Mouse (Mus musculus) C2C12 (cell line): ENCODE measurements around the gene Mydgf. TPM values are rescaled to one million over a fixed set of nuclear protein-coding genes. Genes with fewer than 3 reads are reported as not detected.
A peak's percentile ranks its signal among the peaks of the same experiment; 100 is the strongest.

Experiments
- H3K27me3 ChIP-seq: one replicate; pipeline ENCODE4 v1.6.1; 2011; ENCODE audit not compliant: control insufficient read depth, insufficient read depth, insufficient read length
- H3K36me3 ChIP-seq: one replicate; pipeline ENCODE4 v1.6.1; 2011; ENCODE audit not compliant: control insufficient read depth, insufficient read depth
- H3K4me3 ChIP-seq: one replicate; pipeline ENCODE4 v1.5.1; 2011; ENCODE audit warnings: mild to moderate bottlenecking, control low read depth; ENCODE audit not compliant: poor library complexity, insufficient read depth, severe bottlenecking
- H3K79me2 ChIP-seq: one replicate; pipeline ENCODE4 v1.6.1; 2011; ENCODE audit not compliant: control insufficient read depth, insufficient read depth
- H3K79me3 ChIP-seq: one replicate; pipeline ENCODE4 v1.6.1; 2011; ENCODE audit warnings: low read depth, control low read depth
- H3ac ChIP-seq: one replicate; pipeline ENCODE3; 2011; ENCODE audit warnings: low read depth; ENCODE audit not compliant: control insufficient read depth, insufficient read length
- CEBPB ChIP-seq: IDR thresholded peaks from one replicate; pipeline ENCODE4 v1.6.1; 2011; ENCODE audit warnings: low read depth, mild to moderate bottlenecking, control low read depth, moderate library complexity
- CTCF ChIP-seq: IDR thresholded peaks from one replicate; pipeline ENCODE4 v1.5.1; 2011; ENCODE audit not compliant: control insufficient read depth, insufficient read depth, insufficient read length
- FOSL1 ChIP-seq: IDR thresholded peaks from one replicate; pipeline ENCODE4 v1.8.0; 2011; ENCODE audit warnings: mild to moderate bottlenecking, low read length; ENCODE audit not compliant: poor library complexity, insufficient read depth, severe bottlenecking
- MAX ChIP-seq: IDR thresholded peaks from one replicate; pipeline ENCODE4 v1.6.1; 2011; ENCODE audit warnings: mild to moderate bottlenecking, control low read depth
- MYOD1 ChIP-seq: IDR thresholded peaks from one replicate; pipeline ENCODE4 v1.6.1; 2011; ENCODE audit warnings: low read depth; ENCODE audit not compliant: control insufficient read depth, insufficient read length
- MYOG ChIP-seq: IDR thresholded peaks from one replicate; pipeline ENCODE4 v1.6.1; 2011; ENCODE audit not compliant: control insufficient read depth, insufficient read length; ENCODE audit errors: extremely low read depth
- USF1 ChIP-seq: IDR thresholded peaks from one replicate; pipeline ENCODE4 v1.6.1; 2011; ENCODE audit warnings: low read depth, mild to moderate bottlenecking, control low read depth, moderate library complexity
- long read RNA-seq, 2 experiments: library from polyadenylated mRNA; unstranded; transcript quantifications; one replicate each; pipeline ENCODE4 v2.0.0; 2019 to 2020
- polyA plus RNA-seq: library from polyadenylated mRNA; unstranded; fragments of >200 nt; fragmentation: generic; extraction: Trizol; gene quantifications from one replicate; pipeline ENCODE4 v1.2.1, GENCODE M21; 2012; ENCODE audit warnings: missing spikeins

Mydgf gene
- polyA plus RNA-seq: 106 TPM
- long read RNA-seq, experiment 1, transcript Mydgf-201 (6 exons, 1,710 nt): major isoform, 181 of 202 reads
- long read RNA-seq, experiment 1, partial matches to known transcripts: 6 of 202 reads
- long read RNA-seq, experiment 1, other reads (novel, unspliced or antisense): 15 of 202 reads
- long read RNA-seq, experiment 2, transcript Mydgf-201 (6 exons, 1,710 nt): major isoform, 142 of 146 reads
- long read RNA-seq, experiment 2, partial matches to known transcripts: 1 of 146 reads
- long read RNA-seq, experiment 2, other reads (novel, unspliced or antisense): 3 of 146 reads

- Histone ChIP-seq H3K27me3 (no peaks in the 10 kb centered on the region), H3K79me2 (peaks cover 24% of the 10 kb centered on the region), H3K36me3 (peaks cover 45% of the 10 kb centered on the region), H3ac (peak within 1 kb of the TSS; percentile 95), H3K79me3 (peaks cover 5% of the 10 kb centered on the region), H3K4me3 (peak within 1 kb of the TSS; percentile 98)
- TF ChIP-seq USF1 (peak; percentile 97), MAX (peak; percentile 66), CEBPB (no peak), MYOG (no peak)
These were observed at the start of gene Mydgf for GRCm38 (mm10) chr17:56183658-56184103. Gene Mydgf, minus strand, starts transcription at chr17:56183920.

GRCm38 (mm10) chr17:56233389-56233788 lies 49.7 kb upstream of the Mydgf start:
- Histone ChIP-seq H3ac (no peak overlapping the region), H3K79me2 (no peaks in the 10 kb centered on the region), H3K27me3 (peaks cover 37% of the 10 kb centered on the region), H3K79me3 (no peaks in the 10 kb centered on the region), H3K4me3 (no peak overlapping the region), H3K36me3 (no peaks in the 10 kb centered on the region)
- no peak for TF ChIP-seq CTCF
- no peak for TF ChIP-seq CEBPB

GRCm38 (mm10) chr17:56229943-56230342 lies 46.2 kb upstream of the Mydgf start:
- TF ChIP-seq CEBPB (no peak), MYOG (no peak), FOSL1 (no peak), MAX (no peak), MYOD1 (no peak), USF1 (no peak), CTCF (no peak)
- Histone ChIP-seq H3K27me3 (peaks cover 28% of the 10 kb centered on the region), H3K36me3 (no peaks in the 10 kb centered on the region), H3ac (no peak overlapping the region), H3K4me3 (no peak overlapping the region), H3K79me3 (no peaks in the 10 kb centered on the region), H3K79me2 (no peaks in the 10 kb centered on the region)

GRCm38 (mm10) chr17:56226566-56226965 lies 42.8 kb upstream of the Mydgf start:
- TF ChIP-seq MAX (no peak), CTCF (no peak), USF1 (no peak), MYOD1 (no peak)
- H3K79me3 ChIP-seq: no peaks in the 10 kb centered on the region
- H3K27me3 ChIP-seq: peaks cover 18% of the 10 kb centered on the region
- no peaks in the 10 kb centered on the region for H3K79me2 ChIP-seq
- H3ac ChIP-seq: no peak overlapping the region
- H3K36me3 ChIP-seq: no peaks in the 10 kb centered on the region
- H3K4me3 ChIP-seq: no peak overlapping the region

- Histone ChIP-seq H3ac (no peak overlapping the region), H3K79me2 (no peaks in the 10 kb centered on the region), H3K79me3 (no peaks in the 10 kb centered on the region), H3K4me3 (no peak overlapping the region), H3K36me3 (no peaks in the 10 kb centered on the region), H3K27me3 (peaks cover 11% of the 10 kb centered on the region)
- TF ChIP-seq CTCF (no peak), CEBPB (no peak), FOSL1 (no peak), MAX (no peak), USF1 (no peak), MYOD1 (no peak), MYOG (no peak)
These were observed 41.2 kb upstream of the Mydgf start for GRCm38 (mm10) chr17:56224916-56225315.

- Histone ChIP-seq H3K79me2 (peaks cover 37% of the 10 kb centered on the region), H3K79me3 (peaks cover 9% of the 10 kb centered on the region), H3K4me3 (no peak overlapping the region), H3ac (no peak overlapping the region), H3K36me3 (no peaks in the 10 kb centered on the region), H3K27me3 (no peaks in the 10 kb centered on the region)
- TF ChIP-seq MYOD1 (no peak), CEBPB (peak; percentile 18), FOSL1 (no peak), MAX (no peak)
These were observed 36.1 kb upstream of the Mydgf start for GRCm38 (mm10) chr17:56219805-56220204.
